Mouse (Mus musculus) liver, embryonic 16.5 days (tissue): ENCODE data around the gene Gmppa. TPM values are rescaled to one million over a fixed set of nuclear protein-coding genes. Genes with fewer than 3 reads are reported as not detected.

ENCODE experiments used
- ATAC-seq: fragments of 200-750 bp; cut with Nextera tagmentation; 2 replicates; pipeline ENCODE4 v1.8.0; 2017; ENCODE audit warnings: low read depth, mild to moderate bottlenecking, moderate number of reproducible peaks, moderate library complexity
- H3K27ac ChIP-seq: fragments of 300-500 bp; sonication (generic); 2 replicates; pipeline ENCODE4 v1.5.1; 2014; ENCODE audit warnings: mild to moderate bottlenecking, low read length
- H3K27me3 ChIP-seq: fragments of 300-500 bp; sonication (generic); 2 replicates; pipeline ENCODE4 v1.6.1; 2014; ENCODE audit warnings: low read depth, low read length, mixed read lengths; ENCODE audit not compliant: control insufficient read depth, insufficient read depth
- H3K36me3 ChIP-seq: fragments of 300-500 bp; sonication (generic); 2 replicates; pipeline ENCODE4 v1.6.1; 2014; ENCODE audit warnings: mild to moderate bottlenecking; ENCODE audit not compliant: control insufficient read depth, insufficient read depth
- H3K4me1 ChIP-seq: fragments of 300-500 bp; sonication (generic); 2 replicates; pipeline ENCODE4 v1.6.1; 2014; ENCODE audit warnings: low read depth, low read length, mixed read lengths; ENCODE audit not compliant: control insufficient read depth
- H3K4me2 ChIP-seq: fragments of 300-500 bp; sonication (generic); 2 replicates; pipeline ENCODE4 v1.6.1; 2014; ENCODE audit warnings: low read depth, low read length, mixed read lengths
- H3K4me3 ChIP-seq: fragments of 300-500 bp; sonication (generic); 2 replicates; pipeline ENCODE4 v1.5.1; 2014; ENCODE audit warnings: low read depth, mild to moderate bottlenecking, low read length
- H3K9ac ChIP-seq: fragments of 300-500 bp; sonication (generic); 2 replicates; pipeline ENCODE4 v1.6.1; 2014; ENCODE audit warnings: low read depth, low read length
- H3K9me3 ChIP-seq: fragments of 300-500 bp; sonication (generic); replicated peaks from 2 replicates; pipeline ENCODE4 v1.6.1; 2016; ENCODE audit warnings: low read length; ENCODE audit not compliant: control insufficient read depth
- WGBS: fragments of 180-500 bp; shearing (Covaris S2); extraction: QIAGEN DNeasy Blood & Tissue Kit; methylation state at CpG from one replicate; pipeline ENCODE4 v1.1.7; 2014; ENCODE audit not compliant: insufficient replicate concordance; 5-methylcytosine and 5-hydroxymethylcytosine counted together
- polyA plus RNA-seq: library from polyadenylated mRNA; unstranded; fragments of >200 nt; fragmentation: Nextera tagmentation; extraction: Ambion mirVana; gene quantifications from 2 replicates; pipeline ENCODE4 v1.2.1, GENCODE M21; 2015

Gmppa gene
- polyA plus RNA-seq = 32.5 and 35.7 TPM in 2 replicates

DNA sequence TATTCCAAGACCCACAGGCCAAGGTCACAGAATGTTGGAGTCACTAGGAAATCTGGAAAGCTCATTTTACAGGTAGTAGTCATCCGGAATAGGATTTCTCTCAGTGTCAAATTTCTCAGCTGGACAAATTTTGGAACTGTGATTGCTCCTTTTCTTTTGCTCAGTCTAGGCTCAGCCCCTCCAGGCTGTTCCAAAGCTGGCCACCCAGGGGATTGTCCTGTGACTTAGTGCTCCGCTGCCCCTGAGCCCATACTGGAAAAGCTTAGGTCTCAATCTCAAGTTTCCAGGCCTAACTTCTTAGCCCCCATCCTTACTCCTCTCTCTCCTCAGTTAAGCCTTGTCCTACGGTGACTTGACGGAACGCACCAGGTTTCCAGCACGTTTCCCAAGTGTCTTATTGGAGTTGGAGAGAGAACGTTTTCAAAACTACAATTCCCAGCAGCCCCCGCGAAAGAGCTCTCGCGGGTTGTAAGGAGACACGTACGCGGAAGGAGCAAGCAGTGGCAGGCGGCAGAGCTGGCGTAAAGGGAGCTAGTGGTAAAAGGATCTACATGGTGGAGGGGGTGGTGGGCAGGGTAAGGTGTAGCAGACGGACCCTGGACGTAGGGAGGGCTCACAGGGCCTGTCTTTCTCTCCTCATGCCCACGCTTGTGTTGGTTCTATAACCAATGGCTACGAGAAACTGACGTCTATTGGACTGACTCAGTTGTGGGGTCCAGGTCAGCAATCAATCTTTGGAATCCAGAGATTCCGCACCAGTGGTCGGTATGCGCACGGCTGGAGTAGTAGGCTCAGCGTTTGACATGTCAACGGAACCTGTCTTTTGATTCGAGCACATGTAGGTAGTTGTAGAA lies at the start of gene Gmppa:
Gmppa (plus strand) TSS at position 456 of the 854 bp plus-strand sequence.
- Histone ChIP-seq H3K27me3 (peaks cover 8% of the 10 kb centered on the region; the same call in 1 of the 2 replicates), H3K9me3 (no peaks in the 10 kb centered on the region), H3K4me2 (peak within 1 kb of the TSS; percentile 73), H3K27ac (no peak within 1 kb of the TSS), H3K9ac (peak within 1 kb of the TSS; percentile 77), H3K36me3 (no peaks in the 10 kb centered on the region; the same call in 1 of the 2 replicates), H3K4me3 (peak within 1 kb of the TSS; percentile 73), H3K4me1 (peaks cover 13% of the 10 kb centered on the region)
- ATAC-seq = peak; percentile 79
- 6% methylated on average over 28 of the region's 28 CpGs for WGBS

DNA sequence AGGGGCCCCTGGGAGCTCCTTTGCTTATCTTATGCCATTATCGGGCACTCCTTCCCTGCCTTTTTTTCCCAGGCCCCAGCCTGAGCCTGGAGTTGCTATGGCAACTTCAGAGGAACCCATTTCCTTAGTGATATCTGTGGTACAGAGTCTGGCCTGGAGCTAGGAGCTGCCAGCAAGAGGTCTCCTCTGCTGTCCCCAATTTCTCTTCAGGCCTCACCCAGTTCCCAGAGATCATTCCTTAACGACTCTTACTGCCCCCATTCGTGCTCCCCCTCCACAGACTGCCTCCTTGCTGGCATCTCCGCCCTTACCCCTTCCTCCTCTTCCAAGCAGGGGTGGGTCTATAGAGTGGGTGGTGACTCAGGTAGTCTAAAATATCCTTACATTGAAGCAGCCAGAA lies 49.6 kb upstream of the Gmppa start:
- H3K27me3 ChIP-seq = peaks cover 73% of the 10 kb centered on the region

DNA sequence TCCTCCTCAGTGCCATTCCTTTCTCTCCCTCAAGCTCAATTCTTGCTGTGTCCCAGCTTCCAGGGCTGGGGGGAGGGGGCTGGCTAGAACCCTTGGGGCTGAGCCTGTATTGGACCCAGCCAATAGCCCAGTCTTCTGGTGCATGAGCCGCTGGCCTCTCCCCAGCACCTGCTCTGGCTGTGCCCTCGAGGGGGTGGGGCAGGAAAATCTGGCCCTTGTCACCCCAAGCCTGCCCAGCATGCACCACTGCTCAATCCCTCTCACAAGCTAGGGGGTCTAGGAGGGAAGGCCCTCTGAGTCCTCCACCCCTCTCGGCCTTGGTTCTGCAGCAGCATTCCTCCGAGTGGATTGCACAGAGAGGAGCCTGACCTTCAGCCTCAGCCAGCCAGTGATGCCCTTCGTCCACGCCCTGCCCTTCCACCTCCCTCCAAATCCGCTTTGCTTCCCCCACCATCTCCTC lies 48.2 kb upstream of the Gmppa start:
- no peak for ATAC-seq
- Histone ChIP-seq H3K27me3 (peaks cover 59% of the 10 kb centered on the region), H3K9ac (no peak overlapping the region), H3K9me3 (no peaks in the 10 kb centered on the region), H3K36me3 (no peaks in the 10 kb centered on the region), H3K27ac (no peak overlapping the region), H3K4me2 (no peak overlapping the region; the same call in 1 of the 2 replicates), H3K4me3 (no peak overlapping the region), H3K4me1 (no peaks in the 10 kb centered on the region)
- 18% methylated on average over 7 of the region's 7 CpGs for WGBS

More for the DNA sequence above, 49.6 kb upstream of the Gmppa start:
- Histone ChIP-seq H3K4me1 (no peaks in the 10 kb centered on the region; the same call in 1 of the 2 replicates), H3K4me3 (no peak overlapping the region), H3K9ac (no peak overlapping the region), H3K9me3 (no peaks in the 10 kb centered on the region), H3K27ac (no peak overlapping the region), H3K36me3 (no peaks in the 10 kb centered on the region), H3K4me2 (no peak overlapping the region)
- WGBS = 36% methylated on average over 4 of the region's 4 CpGs
- ATAC-seq = no peak

DNA sequence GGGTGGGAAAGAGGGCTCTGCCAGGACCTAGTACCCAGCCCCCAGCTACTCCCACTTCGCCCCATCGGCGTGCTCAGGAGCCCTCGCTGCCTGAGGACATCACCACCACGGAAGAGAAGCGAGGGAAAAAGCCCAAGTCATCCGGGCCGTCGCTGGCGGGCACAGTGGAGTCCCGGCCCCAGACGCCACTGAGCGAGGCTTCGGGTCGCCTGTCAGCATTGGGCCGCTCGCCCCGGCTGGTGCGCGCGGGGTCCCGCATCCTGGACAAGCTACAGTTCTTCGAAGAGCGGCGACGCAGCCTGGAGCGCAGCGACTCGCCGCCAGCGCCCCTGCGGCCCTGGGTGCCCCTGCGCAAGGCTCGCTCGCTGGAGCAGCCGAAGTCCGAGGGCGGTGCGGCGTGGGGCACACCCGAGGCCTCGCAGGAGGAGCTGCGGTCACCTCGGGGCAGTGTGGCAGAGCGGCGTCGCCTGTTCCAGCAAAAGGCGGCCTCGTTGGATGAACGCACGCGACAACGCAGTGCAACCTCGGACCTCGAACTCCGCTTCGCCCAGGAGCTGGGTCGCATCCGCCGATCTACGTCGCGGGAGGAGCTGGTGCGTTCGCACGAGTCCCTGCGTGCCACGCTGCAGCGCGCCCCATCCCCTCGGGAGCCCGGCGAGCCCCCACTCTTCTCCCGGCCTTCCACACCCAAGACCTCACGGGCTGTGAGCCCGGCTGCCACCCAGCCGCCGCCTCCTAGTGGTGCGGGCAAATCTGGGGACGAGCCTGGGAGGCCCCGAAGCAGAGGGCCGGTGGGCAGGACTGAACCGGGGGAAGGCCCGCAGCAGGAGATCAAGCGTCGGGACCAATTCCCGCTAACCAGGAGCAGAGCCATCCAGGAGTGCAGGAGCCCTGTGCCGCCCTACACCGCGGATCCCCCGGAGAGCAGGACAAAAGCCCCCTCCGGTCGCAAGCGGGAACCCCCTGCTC lies 47.5 kb upstream of the Gmppa start:
- Histone ChIP-seq H3K4me1 (no peaks in the 10 kb centered on the region), H3K27ac (no peak overlapping the region), H3K36me3 (no peaks in the 10 kb centered on the region), H3K4me3 (no peak overlapping the region), H3K4me2 (no peak overlapping the region; the same call in 1 of the 2 replicates), H3K9me3 (no peaks in the 10 kb centered on the region), H3K9ac (no peak overlapping the region), H3K27me3 (peaks cover 55% of the 10 kb centered on the region)
- ATAC-seq = no peak
- WGBS = 5% methylated on average over 94 of the region's 94 CpGs

DNA sequence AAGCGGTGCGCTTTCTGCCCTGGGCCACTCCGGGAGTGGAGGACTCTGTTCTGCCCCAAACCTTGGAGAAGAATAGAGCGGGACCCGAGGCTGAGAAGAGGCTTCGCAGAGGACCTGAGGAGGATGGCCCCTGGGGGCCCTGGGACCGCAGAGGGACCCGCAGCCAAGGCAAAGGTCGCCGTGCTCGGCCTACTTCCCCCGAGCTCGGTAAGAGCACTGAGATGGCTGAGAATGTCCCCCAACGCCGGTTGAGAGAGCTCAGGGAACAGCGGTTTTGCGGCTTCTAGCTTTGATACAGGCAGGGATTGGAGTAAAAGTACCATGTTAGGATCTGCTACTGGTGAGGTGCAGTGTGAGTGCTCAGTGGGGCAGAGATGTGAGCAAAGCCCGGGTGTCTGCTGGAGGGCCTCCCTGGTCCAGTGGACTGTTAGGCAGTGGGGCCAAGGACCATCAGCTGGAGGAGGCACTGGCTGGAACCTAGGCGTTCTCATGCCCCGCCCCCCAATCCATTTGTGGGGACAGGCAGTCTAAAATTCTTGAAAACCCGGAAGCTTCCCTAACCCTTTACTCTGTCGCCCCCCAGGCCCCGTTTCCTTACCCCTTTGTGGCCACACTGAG lies 46.7 kb upstream of the Gmppa start:
- no peak for ATAC-seq
- no peaks in the 10 kb centered on the region for H3K9me3 ChIP-seq
- H3K27me3 ChIP-seq = peaks cover 51% of the 10 kb centered on the region
- no peaks in the 10 kb centered on the region for H3K4me1 ChIP-seq
- no peaks in the 10 kb centered on the region for H3K36me3 ChIP-seq
- WGBS = 18% methylated on average over 23 of the region's 23 CpGs
- H3K4me2 ChIP-seq = no peak overlapping the region
- no peak overlapping the region for H3K27ac ChIP-seq
- no peak overlapping the region for H3K9ac ChIP-seq
- no peak overlapping the region for H3K4me3 ChIP-seq

DNA sequence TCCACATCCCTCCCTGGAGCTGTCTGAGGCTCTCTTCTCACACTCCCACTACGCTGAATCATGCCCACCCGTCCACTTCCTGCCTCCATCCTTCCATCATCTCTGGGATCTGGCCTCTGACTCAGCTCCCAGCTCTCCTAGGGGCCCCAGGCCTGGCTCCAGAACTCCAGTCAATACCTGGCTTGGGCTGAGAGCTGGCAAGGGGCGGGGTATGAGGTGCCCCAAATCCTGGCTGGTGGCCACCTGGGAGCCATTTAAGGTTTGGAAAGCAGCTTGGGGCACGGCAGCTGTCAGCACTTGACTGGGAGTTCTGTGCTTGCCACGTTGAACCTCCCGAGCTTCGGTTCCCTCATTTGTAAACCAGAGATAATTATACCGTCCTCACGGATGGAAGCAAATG lies 42.6 kb upstream of the Gmppa start:
- H3K9ac ChIP-seq = no peak overlapping the region
- no peak overlapping the region for H3K4me3 ChIP-seq
- no peak for ATAC-seq
- peaks cover 26% of the 10 kb centered on the region for H3K27me3 ChIP-seq
- no peaks in the 10 kb centered on the region for H3K9me3 ChIP-seq
- H3K4me1 ChIP-seq = no peaks in the 10 kb centered on the region
- no peak overlapping the region for H3K4me2 ChIP-seq
- no peak overlapping the region for H3K27ac ChIP-seq
- H3K36me3 ChIP-seq = no peaks in the 10 kb centered on the region
- WGBS = 50% methylated on average over 9 of the region's 9 CpGs

DNA sequence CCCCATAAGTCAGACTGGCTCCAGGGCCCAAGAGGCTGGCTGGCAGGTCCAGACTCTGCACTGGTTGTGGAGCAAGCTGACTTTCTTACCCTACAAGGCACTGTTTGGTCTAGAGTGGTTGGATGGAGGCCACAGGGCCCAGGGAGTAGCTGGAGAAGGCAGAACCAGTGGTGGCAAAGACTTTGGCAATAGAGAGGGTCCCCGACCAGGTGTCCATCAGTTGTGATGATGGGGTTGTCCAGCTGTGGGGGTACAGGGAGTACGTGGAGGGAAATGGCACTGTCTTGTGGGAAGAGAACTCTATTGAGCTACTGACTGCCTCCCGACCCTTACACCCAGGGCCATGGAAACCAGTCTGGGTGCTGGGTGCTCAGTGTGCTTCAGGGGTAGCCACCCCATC lies 41.9 kb upstream of the Gmppa start:
- Histone ChIP-seq H3K36me3 (no peaks in the 10 kb centered on the region), H3K9ac (no peak overlapping the region), H3K4me3 (no peak overlapping the region), H3K4me1 (no peaks in the 10 kb centered on the region), H3K4me2 (no peak overlapping the region), H3K27me3 (peaks cover 19% of the 10 kb centered on the region), H3K9me3 (no peaks in the 10 kb centered on the region), H3K27ac (no peak overlapping the region)
- whole genome bisulfite sequencing = 61% methylated on average over 3 of the region's 3 CpGs
- no peak for ATAC-seq

DNA sequence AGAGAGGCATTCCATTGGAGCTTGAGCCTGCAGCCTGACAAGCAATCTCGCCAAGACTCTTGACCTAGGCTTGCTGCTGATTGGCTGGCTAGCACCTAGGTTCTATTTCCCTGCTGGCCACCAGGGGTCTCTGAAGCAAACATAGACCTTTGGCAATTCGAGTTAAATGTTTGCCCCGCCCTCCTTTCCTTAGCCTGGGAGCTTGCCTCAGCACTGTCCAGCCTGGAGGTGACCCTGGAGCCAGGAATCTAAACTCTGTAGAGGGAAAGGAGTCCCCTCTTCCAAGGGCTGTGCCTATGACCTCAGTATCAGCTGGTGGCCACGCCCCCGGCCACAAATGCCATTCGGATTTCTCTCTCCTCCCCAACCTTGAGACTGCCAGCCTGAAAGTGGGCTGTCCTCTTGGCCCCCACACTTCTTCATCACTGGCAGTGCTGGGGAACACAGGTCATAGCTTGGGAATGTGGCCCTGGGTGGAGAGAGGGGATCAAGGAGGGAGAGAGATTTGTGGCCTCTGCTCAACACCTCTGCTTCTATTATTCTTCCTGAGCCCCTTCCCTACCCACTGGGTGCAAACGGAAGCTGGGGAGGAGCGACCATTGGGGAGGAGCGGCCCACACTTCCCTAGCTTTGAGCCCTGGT lies 36.8 kb upstream of the Gmppa start:
- Histone ChIP-seq H3K36me3 (no peaks in the 10 kb centered on the region), H3K27ac (no peak overlapping the region), H3K9me3 (no peaks in the 10 kb centered on the region), H3K4me2 (no peak overlapping the region), H3K4me3 (no peak overlapping the region), H3K27me3 (no peaks in the 10 kb centered on the region), H3K4me1 (peaks cover 3% of the 10 kb centered on the region; the same call in 1 of the 2 replicates), H3K9ac (no peak overlapping the region)
- peak; percentile 71 for ATAC-seq
- 9% methylated on average over 9 of the region's 9 CpGs for WGBS
